Mouse (Mus musculus): Measurements from ENCODE around the gene Adh6b. TPM values are rescaled to one million over a fixed set of nuclear protein-coding genes. Genes with fewer than 3 reads are reported as not detected.
"Not testable (repeated sequence)": the region's sequence is repeated elsewhere in the genome, so short reads cannot be mapped to it uniquely, and the experiment has no call there.

Adh6b gene
- polyA plus RNA-seq, 1 experiment from 2014 or later, result 0.10 TPM

DNA sequence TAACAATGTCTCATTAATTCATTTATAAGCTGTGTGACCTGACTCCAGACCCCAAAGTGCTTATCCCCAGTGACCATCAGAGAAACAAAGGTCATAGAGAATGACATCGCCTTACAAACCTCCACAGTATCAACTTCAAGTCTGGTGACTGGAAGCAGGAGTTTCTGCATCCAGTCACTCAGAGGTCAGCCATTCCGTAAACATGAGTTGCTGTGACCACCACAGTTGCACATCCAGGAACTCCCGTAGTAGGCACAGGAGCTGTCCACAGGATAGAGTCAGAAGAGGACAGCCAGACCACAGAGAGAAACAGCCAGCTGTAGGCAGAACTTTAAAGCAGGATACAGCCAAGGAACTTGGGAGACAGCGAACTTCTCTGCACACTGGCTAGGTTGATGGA is 28.7 kb downstream of the Adh6b start:
- H3K4me3 ChIP-seq, result not testable (repeated sequence)
- WGBS, result 80% methylated on average over 4 of the region's 4 CpGs

GRCm38 (mm10) chr3:138373920-138374319 is 32.3 kb downstream of the Adh6b start:
- H3K27me3 ChIP-seq, result no peaks in the 10 kb centered on the region
- H3K36me3 ChIP-seq, result no peaks in the 10 kb centered on the region
- ATAC-seq (ENCODE audit: low FRiP score), result no peak
- no peaks in the 10 kb centered on the region for H3K4me1 ChIP-seq (replicated peaks)
- no peak overlapping the region for H3K4me2 ChIP-seq
- H3K4me3 ChIP-seq, result no peak overlapping the region
- no peak overlapping the region for H3K9ac ChIP-seq
- H3K27ac ChIP-seq, result no peak overlapping the region
- H3K9me3 ChIP-seq, result no peaks in the 10 kb centered on the region
- 76% methylated on average over 4 of the region's 4 CpGs for WGBS

More for the DNA sequence above, 28.7 kb downstream of the Adh6b start:
- not testable (repeated sequence) for H3K27me3 ChIP-seq; ATAC-seq (ENCODE audit: low FRiP score); H3K4me1 ChIP-seq (replicated peaks); H3K9ac ChIP-seq; H3K9me3 ChIP-seq; H3K27ac ChIP-seq; H3K4me2 ChIP-seq; H3K36me3 ChIP-seq

- Histone ChIP-seq H3K4me3 (no peak overlapping the region), H3K9me3 (no peaks in the 10 kb centered on the region), H3K4me1 (replicated peaks) (no peaks in the 10 kb centered on the region), H3K4me2 (no peak overlapping the region), H3K27ac (no peak overlapping the region), H3K9ac (no peak overlapping the region), H3K27me3 (no peaks in the 10 kb centered on the region), H3K36me3 (no peaks in the 10 kb centered on the region)
- 78% methylated on average over 2 of the region's 2 CpGs for WGBS
- no peak for ATAC-seq (ENCODE audit: low FRiP score)
Observed at GRCm38 (mm10) chr3:138375148-138375547, 33.6 kb downstream of the Adh6b start.

DNA sequence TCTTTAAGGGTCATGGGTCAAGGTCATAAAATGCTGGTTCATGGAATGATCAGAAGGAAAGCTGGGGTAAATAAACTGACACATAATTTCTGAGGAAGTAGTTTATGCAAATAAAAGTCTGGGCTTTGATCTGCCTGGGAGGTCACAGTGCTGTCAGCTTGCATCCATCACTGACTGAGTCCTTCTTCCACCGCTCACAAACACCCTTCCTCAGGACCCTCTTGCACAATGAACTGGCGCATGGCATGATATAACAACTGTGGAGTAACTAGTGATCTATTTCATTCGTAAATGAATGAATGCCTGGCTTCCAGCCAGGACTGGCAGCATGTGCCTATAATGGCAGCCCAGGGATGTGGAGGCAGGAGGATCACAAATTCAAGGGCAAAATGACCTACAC is 39.6 kb downstream of the Adh6b start:
- ATAC-seq (ENCODE audit: low FRiP score), result no peak
- 0 out of 2 replicates have a peak, but pooled peaks cover 3% of the 10 kb centered on the region for H3K4me1 ChIP-seq (replicated peaks)
- H3K27me3 ChIP-seq, result no peaks in the 10 kb centered on the region
- H3K4me2 ChIP-seq, result no peak overlapping the region
- no peak overlapping the region for H3K9ac ChIP-seq
- H3K9me3 ChIP-seq, result no peaks in the 10 kb centered on the region
- H3K36me3 ChIP-seq, result no peaks in the 10 kb centered on the region
- 24% methylated on average over 3 of the region's 3 CpGs for WGBS
- H3K27ac ChIP-seq, result no peak overlapping the region
- H3K4me3 ChIP-seq, result no peak overlapping the region

DNA sequence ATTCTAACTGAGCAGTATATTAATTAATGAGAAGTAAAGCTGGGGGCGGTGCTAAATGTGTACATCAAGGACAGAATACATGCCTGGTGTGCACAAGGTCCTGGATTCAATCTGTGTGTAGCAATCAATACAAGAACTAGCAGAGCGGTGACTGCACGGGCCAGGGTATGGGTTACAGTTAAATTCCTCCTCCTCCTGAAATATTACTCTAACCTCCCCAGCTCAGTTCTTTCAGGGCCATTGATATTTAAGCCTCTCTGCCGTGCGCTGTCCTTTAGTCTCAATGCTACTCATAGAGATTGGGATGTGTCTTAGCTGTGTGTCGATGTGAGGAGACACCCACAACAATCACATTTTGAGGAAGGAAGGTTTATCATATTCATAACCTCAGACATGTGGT is 45.6 kb downstream of the Adh6b start:
- no peaks in the 10 kb centered on the region for H3K36me3 ChIP-seq
- H3K4me3 ChIP-seq, result no peak overlapping the region
- no peak overlapping the region for H3K27ac ChIP-seq
- H3K27me3 ChIP-seq, result no peaks in the 10 kb centered on the region
- no peak for ATAC-seq (ENCODE audit: low FRiP score)
- H3K9ac ChIP-seq, result no peak overlapping the region
- H3K4me1 ChIP-seq (replicated peaks), result no peaks in the 10 kb centered on the region
- H3K9me3 ChIP-seq, result no peaks in the 10 kb centered on the region
- H3K4me2 ChIP-seq, result no peak overlapping the region
- WGBS, result 91% methylated on average over 6 of the region's 6 CpGs

GRCm38 (mm10) chr3:138404872-138405271 is 63.3 kb downstream of the Adh6b start:
- no peaks in the 10 kb centered on the region for H3K27me3 ChIP-seq
- no peak overlapping the region for H3K4me2 ChIP-seq
- no peak overlapping the region for H3K9ac ChIP-seq
- WGBS, result 73% methylated on average over 3 of the region's 3 CpGs
- no peaks in the 10 kb centered on the region for H3K9me3 ChIP-seq
- H3K36me3 ChIP-seq, result no peaks in the 10 kb centered on the region
- no peak for ATAC-seq (ENCODE audit: low FRiP score)
- H3K4me1 ChIP-seq (replicated peaks), result no peaks in the 10 kb centered on the region
- no peak overlapping the region for H3K27ac ChIP-seq
- H3K4me3 ChIP-seq, result no peak overlapping the region

DNA sequence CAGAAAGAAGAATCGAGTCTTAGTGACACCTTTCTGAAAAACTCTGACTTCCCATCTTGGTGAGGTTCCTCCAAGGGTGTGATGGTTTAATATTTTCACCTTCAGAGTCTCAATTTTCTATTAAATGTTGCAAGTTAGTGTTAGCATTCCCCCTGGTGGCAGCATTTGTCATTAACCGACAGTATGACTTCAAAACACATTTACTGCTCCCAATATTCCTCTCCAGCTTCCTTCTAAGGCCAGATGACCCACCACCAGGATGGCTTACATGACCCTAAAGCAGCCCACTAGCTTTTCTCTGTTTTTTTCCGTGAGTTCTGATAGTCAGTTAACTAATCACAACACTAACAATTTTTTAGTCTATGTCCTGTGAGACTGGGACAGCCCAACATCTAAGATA is 63.8 kb downstream of the Adh6b start:
- no peak overlapping the region for H3K9ac ChIP-seq
- WGBS, result 58% methylated on average over 3 of the region's 3 CpGs
- H3K4me1 ChIP-seq (replicated peaks), result no peaks in the 10 kb centered on the region
- no peaks in the 10 kb centered on the region for H3K36me3 ChIP-seq
- H3K27me3 ChIP-seq, result no peaks in the 10 kb centered on the region
- no peak overlapping the region for H3K4me3 ChIP-seq
- no peak overlapping the region for H3K27ac ChIP-seq
- H3K4me2 ChIP-seq, result no peak overlapping the region
- no peak for ATAC-seq (ENCODE audit: low FRiP score)
- no peaks in the 10 kb centered on the region for H3K9me3 ChIP-seq

- Histone ChIP-seq H3K9ac (no peak overlapping the region), H3K4me2 (no peak overlapping the region), H3K9me3 (no peaks in the 10 kb centered on the region), H3K27me3 (no peaks in the 10 kb centered on the region), H3K27ac (no peak overlapping the region), H3K4me1 (replicated peaks) (no peaks in the 10 kb centered on the region), H3K4me3 (no peak overlapping the region), H3K36me3 (no peaks in the 10 kb centered on the region)
- no peak for ATAC-seq (ENCODE audit: low FRiP score)
- WGBS, result 83% methylated on average over 7 of the region's 7 CpGs
Observed at GRCm38 (mm10) chr3:138405840-138406239, 64.3 kb downstream of the Adh6b start.

DNA sequence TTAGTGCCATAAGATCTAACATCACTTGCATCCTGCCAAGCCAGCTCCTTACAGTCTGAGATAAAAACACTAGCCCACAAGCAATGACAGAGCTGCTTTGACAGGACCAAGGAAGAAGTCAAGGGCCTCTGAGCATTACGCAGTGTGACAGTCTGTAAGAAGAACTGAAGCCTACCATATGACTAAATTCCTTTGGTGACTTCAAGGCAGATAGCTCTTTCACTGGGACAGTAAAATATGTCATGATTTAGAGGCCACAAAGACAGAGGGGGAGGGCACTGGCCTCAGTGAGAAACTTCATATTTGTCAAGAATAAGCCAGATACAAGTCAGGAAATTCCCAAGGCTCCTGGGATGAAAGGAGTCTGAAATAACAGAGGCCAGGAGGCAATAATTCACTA is 66.3 kb downstream of the Adh6b start:
- H3K27ac ChIP-seq, result no peak overlapping the region
- no peaks in the 10 kb centered on the region for H3K36me3 ChIP-seq
- no peaks in the 10 kb centered on the region for H3K9me3 ChIP-seq
- ATAC-seq (ENCODE audit: low FRiP score), result no peak
- no peak overlapping the region for H3K9ac ChIP-seq
- no peak overlapping the region for H3K4me3 ChIP-seq
- no peak overlapping the region for H3K4me2 ChIP-seq
- no peaks in the 10 kb centered on the region for H3K27me3 ChIP-seq
- no peaks in the 10 kb centered on the region for H3K4me1 ChIP-seq (replicated peaks)
- WGBS, result 93% methylated on average over 1 of the region's 1 CpGs

Other genes with a start within 250 kb of the Adh6b start
- 8.1 TPM in 2 replicates for gene Trmt10a, start 198.3 kb upstream of the Adh6b start, polyA plus RNA-seq (2015; fragmentation: Nextera tagmentation; extraction: Ambion mirVana)
- gene Mttp, start 196.8 kb upstream of the Adh6b start, polyA plus RNA-seq (2015; fragmentation: Nextera tagmentation; extraction: Ambion mirVana), result 9.4 and 10.0 TPM in 2 replicates
- gene 4930579F01Rik, start 147.9 kb upstream of the Adh6b start, polyA plus RNA-seq (2015; fragmentation: Nextera tagmentation; extraction: Ambion mirVana), result 0.10 TPM in 1 of 2 replicates, not detected in the other
- gene Adh7, start 124.0 kb upstream of the Adh6b start, polyA plus RNA-seq (2015; fragmentation: Nextera tagmentation; extraction: Ambion mirVana), result 0.71 and 1.1 TPM in 2 replicates
- gene Adh1, start 80.8 kb upstream of the Adh6b start, polyA plus RNA-seq (2015; fragmentation: Nextera tagmentation; extraction: Ambion mirVana), result 0.65 and 1.4 TPM in 2 replicates
- not detected in 2 replicates for gene Adh6a, start 28.5 kb upstream of the Adh6b start, polyA plus RNA-seq (2015; fragmentation: Nextera tagmentation; extraction: Ambion mirVana)
- gene Adh4, start 73.7 kb downstream of the Adh6b start, polyA plus RNA-seq (2015; fragmentation: Nextera tagmentation; extraction: Ambion mirVana), result not detected in 2 replicates
- gene Adh5, start 101.3 kb downstream of the Adh6b start, polyA plus RNA-seq (2015; fragmentation: Nextera tagmentation; extraction: Ambion mirVana), result 230 TPM in 2 replicates
- gene Metap1, start 147.7 kb downstream of the Adh6b start, polyA plus RNA-seq (2015; fragmentation: Nextera tagmentation; extraction: Ambion mirVana), result 47.7 and 49.9 TPM in 2 replicates
- gene Eif4e, start 184.4 kb downstream of the Adh6b start, polyA plus RNA-seq (2015; fragmentation: Nextera tagmentation; extraction: Ambion mirVana), result 317 and 323 TPM in 2 replicates

Data from hindbrain, embryonic 13.5 days (tissue).